Mouse (Mus musculus): ENCODE measurements around the gene Oser1. TPM values are rescaled to one million over a fixed set of nuclear protein-coding genes. Genes with fewer than 3 reads are reported as not detected.
A peak's percentile ranks its signal among the peaks of the same experiment; 100 is the strongest.

Oser1 gene
- polyA plus RNA-seq, 1 experiment from 2014 or later = 39.0 TPM

GRCm38 (mm10) chr2:163360858-163361623 is 63.5 kb downstream of the Oser1 start:
- H3K9me3 ChIP-seq (replicated peaks; ENCODE audit: control insufficient read depth, low read length) = no peaks in the 10 kb centered on the region

GRCm38 (mm10) chr2:163359253-163359652 is 65.2 kb downstream of the Oser1 start:
- H3K4me2 ChIP-seq (ENCODE audit: low read depth, low read length) = peak overlapping the region; percentile 66; the same call in 1 of the 2 replicates
- peak overlapping the region; percentile 35; the same call in 1 of the 2 replicates for H3K9ac ChIP-seq (ENCODE audit: low read depth, low read length)
- 18% methylated on average over 2 of the region's 2 CpGs for WGBS (ENCODE audit: insufficient replicate concordance)
- H3K4me3 ChIP-seq (ENCODE audit: low read depth, low read length) = no peak overlapping the region
- peaks cover 55% of the 10 kb centered on the region for H3K4me1 ChIP-seq (ENCODE audit: control insufficient read depth, low read depth, low read length)
- no peak for ATAC-seq (ENCODE audit: low read depth)
- no peaks in the 10 kb centered on the region for H3K9me3 ChIP-seq (replicated peaks; ENCODE audit: control insufficient read depth, low read length)
- peak overlapping the region; percentile 84 for H3K27ac ChIP-seq (ENCODE audit: low read length)
- no peaks in the 10 kb centered on the region for H3K27me3 ChIP-seq (ENCODE audit: control insufficient read depth, insufficient read depth, low read depth, low read length)
- H3K36me3 ChIP-seq (ENCODE audit: control insufficient read depth, insufficient read depth) = no peaks in the 10 kb centered on the region

More at GRCm38 (mm10) chr2:163360858-163361623, 63.5 kb downstream of the Oser1 start:
- Histone ChIP-seq H3K9ac (ENCODE audit: low read depth, low read length) (no peak overlapping the region), H3K36me3 (ENCODE audit: control insufficient read depth, insufficient read depth) (no peaks in the 10 kb centered on the region), H3K4me1 (ENCODE audit: control insufficient read depth, low read depth, low read length) (peaks cover 46% of the 10 kb centered on the region), H3K27me3 (ENCODE audit: control insufficient read depth, insufficient read depth, low read depth, low read length) (no peaks in the 10 kb centered on the region), H3K4me3 (ENCODE audit: low read depth, low read length) (no peak overlapping the region), H3K4me2 (ENCODE audit: low read depth, low read length) (no peak overlapping the region), H3K27ac (ENCODE audit: low read length) (0 out of 2 replicates have a peak overlapping the region, but pooled peaks have one; percentile 1)
- no peak for ATAC-seq (ENCODE audit: low read depth)
- 79% methylated on average over 16 of the region's 16 CpGs for WGBS (ENCODE audit: insufficient replicate concordance)

- peak overlapping the region; percentile 66 for H3K4me2 ChIP-seq (ENCODE audit: low read depth, low read length)
- H3K36me3 ChIP-seq (ENCODE audit: control insufficient read depth, insufficient read depth) = no peaks in the 10 kb centered on the region
- WGBS (ENCODE audit: insufficient replicate concordance) = 28% methylated on average over 5 of the region's 5 CpGs
- no peak overlapping the region for H3K4me3 ChIP-seq (ENCODE audit: low read depth, low read length)
- peak overlapping the region; percentile 84 for H3K27ac ChIP-seq (ENCODE audit: low read length)
- no peaks in the 10 kb centered on the region for H3K27me3 ChIP-seq (ENCODE audit: control insufficient read depth, insufficient read depth, low read depth, low read length)
- H3K4me1 ChIP-seq (ENCODE audit: control insufficient read depth, low read depth, low read length) = peaks cover 53% of the 10 kb centered on the region
- ATAC-seq (ENCODE audit: low read depth) = peak; percentile 65
- H3K9me3 ChIP-seq (replicated peaks; ENCODE audit: control insufficient read depth, low read length) = no peaks in the 10 kb centered on the region
- peak overlapping the region; percentile 2 for H3K9ac ChIP-seq (ENCODE audit: low read depth, low read length)
Measured at GRCm38 (mm10) chr2:163358662-163359061, 65.8 kb downstream of the Oser1 start.

GRCm38 (mm10) chr2:163356113-163356840 is 68.2 kb downstream of the Oser1 start:
- H3K4me3 ChIP-seq (ENCODE audit: low read depth, low read length) = peak overlapping the region; percentile 65
- peak overlapping the region; percentile 66 for H3K4me2 ChIP-seq (ENCODE audit: low read depth, low read length)
- ATAC-seq (ENCODE audit: low read depth) = peak; percentile 85
- no peaks in the 10 kb centered on the region for H3K27me3 ChIP-seq (ENCODE audit: control insufficient read depth, insufficient read depth, low read depth, low read length)
- H3K27ac ChIP-seq (ENCODE audit: low read length) = peak overlapping the region; percentile 90
- WGBS (ENCODE audit: insufficient replicate concordance) = 30% methylated on average over 12 of the region's 12 CpGs
- peak overlapping the region; percentile 63 for H3K9ac ChIP-seq (ENCODE audit: low read depth, low read length)
- H3K4me1 ChIP-seq (ENCODE audit: control insufficient read depth, low read depth, low read length) = peaks cover 35% of the 10 kb centered on the region
- no peaks in the 10 kb centered on the region for H3K36me3 ChIP-seq (ENCODE audit: control insufficient read depth, insufficient read depth)
- no peaks in the 10 kb centered on the region for H3K9me3 ChIP-seq (replicated peaks; ENCODE audit: control insufficient read depth, low read length)

Other genes starting within 250 kb of the Oser1 start
- gene Tox2, start 221.6 kb downstream of the Oser1 start, polyA plus RNA-seq (2015; fragmentation: Nextera tagmentation; extraction: Ambion mirVana) = 0.40 and 0.67 TPM in 2 replicates
- 0.09 and 0.30 TPM in 2 replicates for gene Jph2, start 26.7 kb downstream of the Oser1 start, polyA plus RNA-seq (2015; fragmentation: Nextera tagmentation; extraction: Ambion mirVana)
- 0.12 TPM in 1 of 2 replicates, not detected in the other for gene Gdap1l1, start 13.8 kb upstream of the Oser1 start, polyA plus RNA-seq (2015; fragmentation: Nextera tagmentation; extraction: Ambion mirVana)
- 3.8 and 3.9 TPM in 2 replicates for gene Fitm2, start 47.9 kb upstream of the Oser1 start, polyA plus RNA-seq (2015; fragmentation: Nextera tagmentation; extraction: Ambion mirVana)
- not detected in 2 replicates for gene R3hdml, start 67.6 kb upstream of the Oser1 start, polyA plus RNA-seq (2015; fragmentation: Nextera tagmentation; extraction: Ambion mirVana)
- 18.8 and 21.1 TPM in 2 replicates for gene Hnf4a, start 82.1 kb upstream of the Oser1 start, polyA plus RNA-seq (2015; fragmentation: Nextera tagmentation; extraction: Ambion mirVana)
- 9.2 and 10.6 TPM in 2 replicates for gene Ttpal, start 177.6 kb upstream of the Oser1 start, polyA plus RNA-seq (2015; fragmentation: Nextera tagmentation; extraction: Ambion mirVana)
- gene Serinc3, start 220.4 kb upstream of the Oser1 start, polyA plus RNA-seq (2015; fragmentation: Nextera tagmentation; extraction: Ambion mirVana) = 138 and 149 TPM in 2 replicates
- gene Pkig, start 233.7 kb upstream of the Oser1 start, polyA plus RNA-seq (2015; fragmentation: Nextera tagmentation; extraction: Ambion mirVana) = 83.1 and 86.6 TPM in 2 replicates